Mouse (Mus musculus) neural tube, embryonic 15.5 days (tissue): ENCODE results near the gene Rngtt. TPM values are rescaled to one million over a fixed set of nuclear protein-coding genes. Genes with fewer than 3 reads are reported as not detected.
A peak's percentile ranks its signal among the peaks of the same experiment; 100 is the strongest.

Experiments used
- ATAC-seq: fragments of 200-750 bp; cut with Nextera tagmentation; 2 replicates; pipeline ENCODE4 v1.8.0; 2017; ENCODE audit warnings: mild to moderate bottlenecking, moderate TSS enrichment, moderate library complexity; ENCODE audit not compliant: low FRiP score
- H3K27ac ChIP-seq: fragments of 300-500 bp; sonication (generic); replicated peaks from 2 replicates; pipeline ENCODE4 v1.5.1; 2015; ENCODE audit warnings: mild to moderate bottlenecking, inconsistent platforms
- H3K27me3 ChIP-seq: fragments of 300-500 bp; sonication (generic); replicated peaks from 2 replicates; pipeline ENCODE4 v1.6.1; 2015; ENCODE audit warnings: inconsistent platforms
- H3K36me3 ChIP-seq: fragments of 300-500 bp; sonication (generic); 2 replicates; pipeline ENCODE4 v1.6.1; 2015; ENCODE audit warnings: inconsistent platforms
- H3K4me1 ChIP-seq: fragments of 300-500 bp; sonication (generic); 2 replicates; pipeline ENCODE4 v1.6.1; 2015; ENCODE audit warnings: inconsistent platforms
- H3K4me2 ChIP-seq: fragments of 300-500 bp; sonication (generic); 2 replicates; pipeline ENCODE4 v1.6.1; 2015; ENCODE audit warnings: inconsistent platforms, mild to moderate bottlenecking, moderate library complexity
- H3K4me3 ChIP-seq: fragments of 300-500 bp; sonication (generic); replicated peaks from 2 replicates; pipeline ENCODE4 v1.5.1; 2015; ENCODE audit warnings: mild to moderate bottlenecking, inconsistent platforms
- H3K9ac ChIP-seq: fragments of 300-500 bp; sonication (generic); replicated peaks from 2 replicates; pipeline ENCODE4 v1.6.1; 2015; ENCODE audit warnings: mild to moderate bottlenecking, inconsistent platforms
- H3K9me3 ChIP-seq: fragments of 300-500 bp; sonication (generic); replicated peaks from 2 replicates; pipeline ENCODE4 v1.6.1; 2016; ENCODE audit warnings: inconsistent platforms
- WGBS: fragments of 180-500 bp; shearing (Covaris S2); methylation state at CpG from one replicate; pipeline ENCODE4 v1.1.7; 2015; ENCODE audit warnings: mixed read lengths; 5-methylcytosine and 5-hydroxymethylcytosine counted together
- microRNA-seq: library from miRNA; unstranded; fragments of <30 nt; microRNA quantifications from one replicate; pipeline ENCODE4, GENCODE M21; 2017
- polyA plus RNA-seq: library from polyadenylated mRNA; unstranded; fragments of >200 nt; fragmentation: Nextera tagmentation; extraction: Ambion mirVana; gene quantifications from 2 replicates; pipeline ENCODE4 v1.2.1, GENCODE M21; 2015

Rngtt gene
- polyA plus RNA-seq, 1 experiment from 2014 or later = 20.0 TPM

GRCm38 (mm10) chr4:33526092-33526491 lies 216.0 kb downstream of the Rngtt start:
- H3K4me2 ChIP-seq = no peak overlapping the region
- peaks cover 13% of the 10 kb centered on the region for H3K4me1 ChIP-seq
- H3K27me3 ChIP-seq = no peaks in the 10 kb centered on the region
- no peaks in the 10 kb centered on the region for H3K36me3 ChIP-seq
- ATAC-seq = no peak
- no peak overlapping the region for H3K27ac ChIP-seq
- 22% methylated on average over 7 of the region's 7 CpGs for WGBS
- no peak overlapping the region for H3K4me3 ChIP-seq
- H3K9me3 ChIP-seq = no peaks in the 10 kb centered on the region
- H3K9ac ChIP-seq = no peak overlapping the region

GRCm38 (mm10) chr4:33526675-33527074 lies 216.6 kb downstream of the Rngtt start:
- peaks cover 13% of the 10 kb centered on the region for H3K4me1 ChIP-seq
- H3K27ac ChIP-seq = peak overlapping the region; percentile 28; the same call in 1 of the 2 replicates
- 40% methylated on average over 9 of the region's 9 CpGs for WGBS
- no peak overlapping the region for H3K9ac ChIP-seq
- H3K9me3 ChIP-seq = no peaks in the 10 kb centered on the region
- no peak overlapping the region for H3K4me2 ChIP-seq
- no peak overlapping the region for H3K4me3 ChIP-seq
- no peaks in the 10 kb centered on the region for H3K36me3 ChIP-seq
- H3K27me3 ChIP-seq = no peaks in the 10 kb centered on the region
- no peak for ATAC-seq

- Histone ChIP-seq H3K27me3 (no peaks in the 10 kb centered on the region), H3K27ac (no peak overlapping the region), H3K9ac (no peak overlapping the region), H3K4me2 (no peak overlapping the region), H3K4me3 (no peak overlapping the region), H3K4me1 (no peaks in the 10 kb centered on the region), H3K9me3 (no peaks in the 10 kb centered on the region), H3K36me3 (no peaks in the 10 kb centered on the region)
- 74% methylated on average over 8 of the region's 8 CpGs for WGBS
- no peak for ATAC-seq
Measured at GRCm38 (mm10) chr4:33532596-33532995, 222.5 kb downstream of the Rngtt start.

GRCm38 (mm10) chr4:33544755-33545576 lies 234.9 kb downstream of the Rngtt start:
- Histone ChIP-seq H3K27me3 (no peaks in the 10 kb centered on the region), H3K9me3 (no peaks in the 10 kb centered on the region), H3K36me3 (no peaks in the 10 kb centered on the region), H3K4me2 (peak overlapping the region; percentile 13; the same call in 1 of the 2 replicates), H3K27ac (no peak overlapping the region), H3K4me3 (no peak overlapping the region), H3K9ac (no peak overlapping the region), H3K4me1 (peaks cover 13% of the 10 kb centered on the region)
- ATAC-seq = peak; percentile 31; the same call in 1 of the 2 replicates
- WGBS = 52% methylated on average over 13 of the region's 13 CpGs

GRCm38 (mm10) chr4:33545577-33545879 lies 235.4 kb downstream of the Rngtt start:
- Histone ChIP-seq H3K4me3 (no peak overlapping the region), H3K27me3 (no peaks in the 10 kb centered on the region), H3K4me2 (peak overlapping the region; percentile 13; the same call in 1 of the 2 replicates), H3K4me1 (peaks cover 13% of the 10 kb centered on the region), H3K36me3 (no peaks in the 10 kb centered on the region), H3K9ac (no peak overlapping the region), H3K9me3 (no peaks in the 10 kb centered on the region), H3K27ac (no peak overlapping the region)
- 22% methylated on average over 6 of the region's 6 CpGs for WGBS
- peak; percentile 57; the same call in 1 of the 2 replicates for ATAC-seq

GRCm38 (mm10) chr4:33546278-33546677 lies 236.2 kb downstream of the Rngtt start:
- Histone ChIP-seq H3K36me3 (no peaks in the 10 kb centered on the region), H3K9ac (no peak overlapping the region), H3K27ac (no peak overlapping the region), H3K4me2 (no peak overlapping the region), H3K4me1 (peaks cover 13% of the 10 kb centered on the region), H3K4me3 (no peak overlapping the region), H3K27me3 (no peaks in the 10 kb centered on the region), H3K9me3 (no peaks in the 10 kb centered on the region)
- ATAC-seq = no peak
- 94% methylated on average over 11 of the region's 11 CpGs for WGBS

- no peaks in the 10 kb centered on the region for H3K27me3 ChIP-seq
- H3K4me2 ChIP-seq = no peak overlapping the region
- no peak overlapping the region for H3K4me3 ChIP-seq
- H3K4me1 ChIP-seq = peaks cover 13% of the 10 kb centered on the region
- H3K36me3 ChIP-seq = no peaks in the 10 kb centered on the region
- H3K9ac ChIP-seq = no peak overlapping the region
- ATAC-seq = no peak
- 88% methylated on average over 8 of the region's 8 CpGs for WGBS
- H3K9me3 ChIP-seq = no peaks in the 10 kb centered on the region
- H3K27ac ChIP-seq = no peak overlapping the region
Measured at GRCm38 (mm10) chr4:33547315-33547929, 237.3 kb downstream of the Rngtt start.

- Histone ChIP-seq H3K27ac (no peak overlapping the region), H3K9me3 (no peaks in the 10 kb centered on the region), H3K4me2 (no peak overlapping the region), H3K4me3 (no peak overlapping the region), H3K9ac (no peak overlapping the region), H3K27me3 (no peaks in the 10 kb centered on the region), H3K36me3 (no peaks in the 10 kb centered on the region), H3K4me1 (peaks cover 23% of the 10 kb centered on the region)
- no peak for ATAC-seq
- 33% methylated on average over 5 of the region's 5 CpGs for WGBS
Measured at GRCm38 (mm10) chr4:33549606-33550005, 239.5 kb downstream of the Rngtt start.

Small RNA genes within 50 kb of the gene (microRNA-seq; reads per million reads assigned to microRNA genes)
- gene Mir8118 = not detected

Other genes starting within 250 kb of the Rngtt start
- 0.41 and 0.73 TPM in 2 replicates for gene Gabrr2, start 247.3 kb upstream of the Rngtt start, polyA plus RNA-seq
- 0.27 and 0.28 TPM in 2 replicates for gene Gabrr1, start 177.8 kb upstream of the Rngtt start, polyA plus RNA-seq
- gene Pm20d2, start 120.6 kb upstream of the Rngtt start, polyA plus RNA-seq = 2.2 and 2.5 TPM in 2 replicates
- 70.5 and 74.9 TPM in 2 replicates for gene Srsf12, start 101.3 kb upstream of the Rngtt start, polyA plus RNA-seq
- gene Pnrc1, start 20.1 kb upstream of the Rngtt start, polyA plus RNA-seq = 46.1 and 59.1 TPM in 2 replicates